Mouse (Mus musculus): Measurements from ENCODE around the gene Dctn2.

The Dctn2 gene

DNA sequence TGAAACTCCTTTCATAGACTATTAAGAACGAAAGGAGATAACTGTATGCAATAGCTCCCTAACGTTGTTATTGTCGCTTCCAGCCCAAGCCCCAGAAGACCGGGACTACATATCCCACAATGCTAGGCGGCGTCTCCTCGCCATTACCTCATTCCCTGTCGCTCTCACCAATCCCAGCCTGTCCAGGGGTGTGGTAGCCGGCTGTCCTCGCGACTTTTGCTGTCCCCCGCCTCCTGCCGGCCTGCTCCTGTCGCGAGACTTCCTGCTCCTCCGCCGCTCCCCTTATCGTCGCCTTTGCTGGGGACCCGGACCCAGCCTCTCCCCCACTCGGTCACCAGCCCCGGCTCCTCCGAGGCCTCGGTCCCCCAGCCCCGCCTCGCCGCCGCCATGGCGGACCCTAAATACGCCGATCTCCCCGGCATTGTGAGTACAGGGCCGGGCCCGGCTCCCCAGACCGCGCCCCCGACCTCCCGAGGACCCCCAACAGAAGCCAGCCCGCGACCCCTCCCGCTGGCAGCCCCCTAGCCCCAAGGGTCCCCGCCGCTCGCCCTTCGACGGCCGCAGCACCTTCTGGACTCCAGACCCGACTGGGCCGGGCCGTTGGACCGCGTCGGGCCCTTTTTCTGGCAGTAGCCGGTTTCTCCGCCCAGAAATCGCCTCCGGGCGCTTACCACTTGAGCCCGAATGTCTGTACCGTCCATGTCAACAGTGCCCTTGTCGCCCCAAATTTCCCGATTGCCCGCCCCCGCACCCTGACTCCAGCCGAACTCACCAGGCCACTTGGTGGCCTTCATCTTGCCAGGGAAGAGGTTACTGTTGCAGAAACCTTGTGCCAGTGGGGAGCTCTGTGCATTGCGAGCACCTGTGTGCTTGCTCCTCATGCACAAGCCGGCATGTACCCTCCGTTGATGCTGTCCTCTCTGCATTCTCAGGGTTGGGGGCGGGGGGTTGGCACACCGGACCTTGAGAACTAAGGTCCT, at the start of gene Dctn2:
Gene Dctn2, plus strand, starts transcription at position 257 of the 980 bp plus-strand sequence.
- no peak for DNase-seq (ENCODE audit: extremely low read depth, low read depth, low spot score)

DNA sequence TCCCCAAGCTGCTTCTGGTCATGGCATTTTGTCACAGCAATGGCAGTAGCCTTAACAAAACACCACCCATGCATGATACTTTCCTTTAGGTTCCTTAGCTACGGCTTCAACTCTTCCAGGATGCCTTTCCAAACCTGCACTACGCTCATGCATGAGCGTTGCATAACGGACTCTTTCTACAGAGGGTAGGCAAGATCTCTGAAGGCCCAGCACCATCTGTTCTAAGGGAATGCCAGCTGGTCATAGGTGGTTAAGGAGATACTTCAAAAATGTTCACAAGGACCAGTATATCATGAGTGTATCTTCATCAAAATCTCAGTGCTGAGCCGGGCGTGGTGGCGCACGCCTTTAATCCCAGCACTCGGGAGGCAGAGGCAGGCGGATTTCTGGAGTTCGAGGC, 49.7 kb upstream of the Dctn2 start:
- DNase-seq (ENCODE audit: extremely low read depth, low read depth, low spot score), result no peak

DNA sequence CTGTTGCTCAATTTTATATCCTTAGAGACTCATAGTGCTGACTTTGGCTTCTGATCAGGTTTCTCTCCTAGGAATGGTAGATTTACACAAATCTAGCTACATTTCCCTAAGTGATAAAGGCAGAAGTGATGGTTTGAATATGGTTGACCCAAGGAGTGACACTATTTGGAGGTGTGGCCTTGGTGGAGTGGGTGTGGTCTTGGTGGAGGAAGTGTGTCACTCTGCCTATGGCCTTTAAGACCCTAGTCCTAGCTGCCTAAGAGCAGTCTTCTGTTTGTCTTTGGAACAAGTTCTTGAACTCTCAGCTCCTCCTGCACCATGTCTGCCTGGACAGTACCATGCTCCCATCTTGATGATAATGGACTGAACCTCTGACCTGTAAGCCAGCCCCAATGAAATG, 49.0 kb upstream of the Dctn2 start:
- DNase-seq (ENCODE audit: extremely low read depth, low read depth, low spot score), result no peak

DNA sequence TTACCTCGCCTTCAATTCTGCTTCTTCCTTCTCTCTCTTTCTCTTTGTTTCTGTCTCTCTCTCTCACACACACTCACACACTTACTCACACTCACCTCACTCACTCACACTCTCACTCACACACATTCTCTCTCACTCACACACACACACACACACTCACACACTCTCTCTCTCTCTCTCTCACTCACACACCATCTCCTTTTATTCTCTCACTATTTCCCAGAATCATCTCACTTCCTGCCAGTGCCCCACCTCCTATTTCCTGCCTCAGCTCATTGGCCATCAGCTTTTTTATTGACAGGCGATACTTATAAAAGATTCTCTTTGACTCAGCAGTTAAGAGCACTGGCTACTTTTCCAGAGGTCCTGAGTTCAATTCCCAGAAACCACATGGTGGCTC, 47.8 kb upstream of the Dctn2 start:
- DNase-seq (ENCODE audit: extremely low read depth, low read depth, low spot score), result no peak

DNA sequence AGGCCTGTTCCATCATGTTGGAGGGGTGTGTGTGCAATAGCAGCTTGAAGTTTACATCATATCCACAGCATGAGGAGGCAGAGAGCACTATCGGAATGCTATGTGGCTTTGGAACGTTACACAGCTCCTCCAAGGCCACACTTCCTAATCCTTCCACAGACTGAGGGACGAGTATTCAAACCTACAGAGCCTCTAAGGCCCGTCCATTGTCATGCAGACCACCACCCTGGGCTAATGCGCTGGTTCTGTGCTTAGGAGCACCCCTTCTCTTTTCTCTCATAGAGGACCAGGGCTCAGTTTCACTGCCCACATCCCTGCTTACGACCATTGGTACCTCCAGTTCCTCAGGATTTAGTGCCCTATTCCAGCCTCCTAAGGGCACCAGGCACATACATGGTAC, 41.0 kb upstream of the Dctn2 start:
- no peak for DNase-seq (ENCODE audit: extremely low read depth, low read depth, low spot score)

DNA sequence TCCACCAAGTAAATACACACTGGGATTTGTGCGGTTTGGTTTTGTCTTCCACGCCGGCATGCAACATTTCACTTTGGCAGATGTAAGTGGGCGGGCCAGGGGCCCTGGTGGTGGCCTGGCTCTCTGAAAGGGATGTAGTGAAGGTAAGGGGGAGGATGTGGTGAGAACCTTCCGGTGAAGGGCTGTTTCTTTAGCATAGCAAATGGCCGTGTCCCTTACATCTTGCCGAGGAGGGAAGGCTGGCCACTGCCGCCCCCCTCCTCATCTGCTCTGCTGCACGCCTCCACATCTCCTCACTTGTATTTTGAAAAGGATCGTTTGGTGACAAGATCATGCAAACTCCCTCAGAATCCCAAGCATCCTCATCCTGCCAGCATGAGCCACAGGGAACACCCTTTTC, 40.4 kb upstream of the Dctn2 start:
- DNase-seq (ENCODE audit: extremely low read depth, low read depth, low spot score), result no peak

DNA sequence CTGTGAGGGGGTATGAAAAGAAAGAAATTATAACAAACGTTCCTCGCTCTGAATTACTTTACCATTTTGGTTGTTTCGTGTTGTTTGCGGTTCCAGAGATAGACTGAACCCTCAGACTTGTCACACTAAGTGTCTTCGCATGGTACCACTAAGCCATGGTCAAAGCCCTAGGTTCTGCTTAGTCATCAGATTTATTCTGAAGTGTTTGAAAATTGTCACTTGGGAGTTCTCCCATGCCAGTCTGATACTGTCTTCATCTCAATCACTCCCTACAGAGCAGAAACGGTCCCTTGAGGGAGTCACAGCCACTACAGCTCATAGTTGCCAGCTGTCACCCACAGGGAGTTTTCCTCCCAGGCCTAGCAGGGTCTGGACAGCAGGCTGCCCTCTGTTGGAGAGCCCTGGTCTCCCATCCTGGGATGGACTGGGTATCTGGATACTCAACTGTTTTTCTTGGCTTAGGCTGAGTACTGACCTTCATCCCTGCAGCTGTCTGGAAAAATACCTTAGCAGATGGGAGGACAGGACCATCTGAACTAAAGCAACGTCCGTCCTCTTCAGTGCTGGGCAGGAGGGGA, 39.8 kb upstream of the Dctn2 start:
- no peak for DNase-seq (ENCODE audit: extremely low read depth, low read depth, low spot score)

DNA sequence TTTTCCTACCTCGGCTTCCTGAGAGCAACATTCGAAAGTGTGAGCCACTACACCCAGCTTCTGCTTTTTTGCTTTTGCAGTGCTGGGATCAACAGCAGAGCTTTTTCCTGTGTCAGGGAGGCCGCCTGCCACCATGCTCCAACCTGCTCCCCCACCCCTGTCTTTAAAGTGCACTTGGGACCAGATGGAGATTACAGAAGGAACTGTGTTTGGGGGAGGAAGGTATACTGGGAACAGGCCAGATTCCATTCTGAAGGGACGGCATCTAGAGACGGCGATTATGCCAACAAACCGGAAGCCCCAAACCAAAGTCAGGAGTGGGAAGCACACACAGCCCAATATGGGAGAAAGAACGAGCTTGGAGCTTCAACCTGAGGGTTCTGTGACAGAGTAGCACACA, 39.0 kb upstream of the Dctn2 start:
- no peak for DNase-seq (ENCODE audit: extremely low read depth, low read depth, low spot score)

DNA sequence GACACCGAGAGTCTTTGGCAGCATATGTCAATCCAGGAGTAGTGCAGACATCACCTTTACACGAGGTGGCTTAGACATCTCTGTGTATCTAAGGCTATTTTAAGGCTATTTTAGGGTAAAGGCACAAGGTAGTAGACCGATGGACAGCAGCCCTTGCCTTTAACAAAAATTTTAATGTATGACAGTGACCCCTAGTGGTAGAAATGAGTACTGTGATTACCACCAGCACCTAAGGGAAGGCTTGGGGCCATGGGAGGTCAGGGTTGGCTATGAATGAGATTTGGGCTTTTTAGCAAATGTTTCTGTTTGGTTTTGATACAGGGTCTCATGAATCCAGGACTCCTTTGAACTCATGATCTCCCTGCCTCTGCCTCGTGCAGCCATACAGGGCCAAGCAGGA, 37.3 kb upstream of the Dctn2 start:
- DNase-seq (ENCODE audit: extremely low read depth, low read depth, low spot score), result no peak

DNA sequence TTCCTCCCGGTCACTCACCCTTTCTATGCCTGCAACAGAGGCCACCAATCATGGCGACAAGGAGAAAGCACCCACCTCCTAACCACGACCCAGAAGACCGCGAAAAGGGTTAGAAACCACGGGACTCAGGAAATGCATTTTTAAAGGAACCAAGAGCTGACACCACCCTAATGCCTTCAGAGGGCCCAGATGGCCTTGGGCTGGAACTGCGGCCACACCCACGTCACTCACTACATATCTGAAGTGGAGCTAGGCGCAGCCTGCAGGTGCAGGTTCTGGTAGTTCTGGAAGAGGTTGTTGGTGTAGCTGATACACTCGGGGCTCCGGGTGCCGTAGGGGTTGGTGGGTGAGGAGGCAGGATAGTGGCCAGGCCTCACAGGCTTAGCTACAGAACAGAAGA, 35.5 kb upstream of the Dctn2 start:
- DNase-seq (ENCODE audit: extremely low read depth, low read depth, low spot score), result no peak

DNA sequence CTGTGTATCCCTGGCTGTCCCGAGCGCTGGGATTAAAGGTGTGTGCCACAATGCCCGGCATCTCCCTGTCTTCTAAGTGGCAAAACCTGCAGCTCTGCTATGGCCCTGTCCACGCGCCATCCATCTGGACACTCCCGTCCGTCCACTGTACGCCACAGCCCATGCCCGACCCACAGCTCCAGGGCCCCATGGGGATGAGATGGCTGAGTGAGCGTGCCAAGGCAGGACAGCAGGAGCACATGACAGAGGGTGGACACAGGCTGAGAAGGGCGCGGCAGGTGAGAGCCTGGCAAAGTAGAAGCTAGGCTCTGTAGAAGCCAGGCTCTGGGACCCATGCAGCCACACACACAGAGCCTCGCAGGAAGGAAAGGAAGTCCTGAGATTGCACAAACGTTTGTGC, 34.4 kb upstream of the Dctn2 start:
- DNase-seq (ENCODE audit: extremely low read depth, low read depth, low spot score), result no peak

DNA sequence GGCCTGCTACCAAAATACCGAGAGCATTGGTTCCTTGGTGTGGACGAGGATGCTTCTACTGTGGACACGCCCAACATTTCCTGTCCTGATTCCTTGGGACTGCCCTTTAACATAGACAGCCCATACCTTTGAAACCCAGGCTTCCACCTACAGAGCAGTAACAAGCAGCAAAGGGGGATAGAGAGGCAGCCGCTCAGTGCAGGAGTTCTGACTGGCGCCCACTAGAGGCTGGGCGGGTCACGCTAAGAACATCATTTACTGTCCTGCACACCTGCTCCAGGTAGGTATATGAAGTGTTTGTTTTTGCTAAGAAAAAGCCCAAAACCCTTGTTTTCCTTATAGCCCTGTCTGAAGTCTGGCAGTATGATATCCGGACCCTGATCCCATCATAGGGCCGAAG, 33.0 kb upstream of the Dctn2 start:
- DNase-seq (ENCODE audit: extremely low read depth, low read depth, low spot score), result no peak

DNA sequence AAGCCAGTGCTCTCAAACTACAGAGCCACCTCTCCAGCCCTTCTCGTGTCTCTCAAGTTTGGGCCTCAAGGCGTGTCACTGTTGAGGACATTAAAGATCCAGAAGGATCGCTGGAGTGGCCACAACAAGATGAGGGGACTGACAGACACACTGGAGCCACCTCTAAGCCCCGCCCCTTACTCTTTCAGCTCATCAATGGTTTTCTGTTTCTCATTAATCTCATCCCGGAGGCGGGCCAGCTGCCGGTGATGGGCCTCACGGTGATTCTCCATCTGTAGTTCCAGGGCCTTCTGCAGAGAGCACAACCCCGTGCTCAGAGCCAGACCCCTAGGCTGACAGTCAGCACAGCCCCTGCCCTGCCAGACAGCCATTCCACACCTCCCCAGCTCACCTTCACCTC, 29.6 kb upstream of the Dctn2 start:
- DNase-seq (ENCODE audit: extremely low read depth, low read depth, low spot score), result no peak

DNA sequence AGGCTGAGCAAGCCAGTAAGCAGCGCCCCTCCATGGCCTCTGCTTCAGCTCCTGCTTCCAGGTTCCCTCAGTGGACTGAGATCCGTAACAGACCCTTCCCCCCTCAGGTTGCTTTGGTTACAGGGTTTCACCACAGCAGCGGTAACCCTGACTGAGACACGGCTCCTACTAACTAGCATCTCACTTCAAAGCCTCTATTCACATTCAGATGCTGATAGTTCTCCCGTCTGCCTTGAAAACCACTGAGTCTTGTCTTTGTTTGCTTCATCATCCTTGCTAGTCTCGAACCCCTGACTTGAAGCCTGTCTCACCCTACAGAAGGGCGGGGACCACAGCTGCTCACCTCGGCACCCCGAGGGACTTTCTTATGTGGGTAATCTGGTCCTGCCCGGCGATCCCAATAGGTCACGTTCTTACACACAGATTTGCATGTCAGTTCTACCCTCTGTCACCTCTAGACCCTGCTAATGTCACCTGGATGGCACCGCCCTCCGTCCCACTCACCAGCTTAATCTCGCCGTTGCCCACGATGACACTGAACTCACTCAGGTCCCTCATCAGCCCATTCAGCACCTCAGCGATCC, 27.8 kb upstream of the Dctn2 start:
- DNase-seq (ENCODE audit: extremely low read depth, low read depth, low spot score), result no peak

DNA sequence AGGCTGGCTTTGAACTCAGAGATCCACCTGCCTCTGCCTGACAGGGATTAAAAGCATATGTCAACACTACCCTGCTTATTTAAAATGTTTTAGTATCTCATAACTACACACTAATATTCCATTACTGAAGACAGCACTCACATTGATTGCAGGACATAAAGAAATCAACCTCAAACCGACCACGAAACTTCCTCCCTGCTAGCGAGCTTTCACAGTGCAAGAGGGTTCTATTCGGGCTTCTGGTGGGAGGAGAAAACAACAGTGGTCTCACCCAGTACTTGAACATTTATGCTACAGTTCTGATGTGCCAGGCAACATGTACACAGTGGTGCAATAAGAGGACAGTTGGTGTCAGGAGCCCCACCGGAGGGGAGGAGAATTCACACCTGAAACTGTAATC, 15.4 kb upstream of the Dctn2 start:
- no peak for DNase-seq (ENCODE audit: extremely low read depth, low read depth, low spot score)

DNA sequence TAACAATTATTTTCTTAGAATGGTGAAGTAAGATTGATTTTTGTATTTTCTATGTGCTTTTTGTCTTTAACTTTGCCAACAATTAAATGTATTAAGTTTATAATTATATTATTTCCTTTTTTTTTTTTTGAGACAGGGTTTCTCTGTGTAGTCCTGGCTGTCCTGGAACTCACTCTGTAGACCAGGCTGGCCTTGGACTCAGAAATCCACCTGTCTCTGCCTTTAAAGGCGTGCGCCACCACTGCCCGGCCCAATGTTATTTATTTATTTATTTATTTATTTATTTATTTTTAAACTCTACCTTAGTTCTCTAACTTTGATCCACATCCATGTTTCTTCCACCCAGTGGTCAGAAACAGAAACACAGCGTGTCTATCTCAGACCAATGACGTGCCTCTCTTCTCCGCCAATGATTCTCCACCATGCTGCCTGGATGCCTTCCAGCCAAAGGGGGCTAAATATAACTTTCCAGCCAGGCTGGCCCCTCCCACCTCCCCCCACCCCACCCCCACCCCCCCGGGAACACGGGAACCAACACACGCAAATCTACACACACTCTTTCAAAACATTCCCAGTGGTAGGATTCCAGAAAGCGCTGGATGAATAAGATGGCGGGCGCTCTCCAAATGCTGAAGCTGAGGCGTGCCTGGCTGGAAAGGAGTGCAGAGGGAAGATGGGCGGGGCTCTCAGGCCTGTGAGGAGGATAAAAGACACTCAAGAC, 10.4 kb upstream of the Dctn2 start:
- DNase-seq (ENCODE audit: extremely low read depth, low read depth, low spot score), result no peak

DNA sequence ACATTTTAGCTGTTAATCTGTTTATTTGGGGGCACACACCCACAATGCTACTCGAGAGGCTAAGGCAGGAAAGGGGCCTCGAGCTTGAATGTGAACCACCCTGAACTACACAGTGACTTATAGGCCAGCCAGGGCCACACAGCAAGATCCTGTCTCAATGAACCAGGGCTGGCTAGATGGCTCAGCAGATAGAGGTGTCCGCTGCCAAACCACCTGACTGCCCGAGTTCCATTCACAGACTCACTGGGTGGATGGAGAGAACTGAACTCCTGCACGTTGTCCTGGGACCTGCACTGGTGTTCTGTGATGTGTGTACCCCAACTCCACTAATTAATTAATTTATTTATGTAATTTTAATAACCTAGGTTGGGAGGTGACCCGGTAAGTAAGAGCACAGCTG, 8.4 kb upstream of the Dctn2 start:
- DNase-seq (ENCODE audit: extremely low read depth, low read depth, low spot score), result no peak

DNA sequence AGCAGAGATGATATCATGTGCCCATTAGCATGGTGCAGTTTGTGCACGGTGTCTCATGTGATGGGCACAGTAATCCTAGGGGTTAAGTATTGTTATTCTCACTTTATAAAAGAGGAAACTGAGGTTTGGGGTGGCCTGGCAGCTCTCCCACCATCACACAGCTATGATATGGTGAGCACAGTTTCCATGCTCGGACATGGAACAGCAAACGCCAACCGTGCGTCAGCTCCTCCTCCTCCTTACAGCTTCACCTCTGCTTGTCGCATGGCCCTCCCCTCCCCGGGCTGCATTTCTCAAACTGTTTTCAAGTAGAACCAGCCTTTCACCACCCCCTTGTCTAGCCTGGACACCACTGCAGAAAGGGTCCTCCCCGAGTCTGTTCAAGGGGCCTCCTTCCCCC, 7.7 kb upstream of the Dctn2 start:
- no peak for DNase-seq (ENCODE audit: extremely low read depth, low read depth, low spot score)

DNA sequence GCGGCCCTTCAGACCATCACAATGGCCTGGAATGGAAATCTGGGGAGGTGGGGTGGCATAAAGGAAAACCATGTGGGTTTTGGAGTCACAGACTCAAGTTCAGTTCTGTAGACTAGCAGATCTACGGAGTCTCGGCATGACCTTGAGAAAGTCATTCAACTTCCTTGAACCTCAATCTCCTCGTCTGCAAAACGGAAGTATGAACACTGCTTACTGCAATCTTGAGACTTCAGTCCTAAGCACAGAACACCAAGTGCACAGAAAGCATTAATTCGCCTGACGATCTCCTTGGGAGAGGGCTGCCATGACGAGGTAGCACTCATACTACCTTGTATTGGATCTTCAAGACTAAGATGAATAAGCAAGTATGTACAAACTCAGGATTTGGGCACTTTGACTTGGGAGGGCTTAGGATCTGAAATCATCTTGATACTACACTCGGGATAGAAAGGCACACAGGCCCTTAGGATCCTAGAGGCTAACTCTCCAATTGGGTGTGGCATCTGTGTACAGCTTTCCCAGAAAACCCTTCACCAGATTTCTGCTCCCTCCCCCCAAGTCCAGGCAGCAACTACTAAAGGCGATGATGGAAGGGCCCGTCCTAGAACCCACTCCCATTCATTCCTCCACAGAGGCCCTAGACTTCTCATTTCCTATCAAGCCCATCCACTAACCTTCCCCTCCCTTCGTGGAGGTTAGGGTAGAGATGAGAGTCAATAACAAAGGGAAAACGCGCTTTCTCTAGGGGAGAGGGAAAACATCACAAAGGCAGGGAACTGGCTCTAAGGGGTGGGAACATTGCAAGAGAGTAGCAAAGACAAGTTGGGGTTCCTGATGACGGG, 4.2 kb upstream of the Dctn2 start:
- no peak for DNase-seq (ENCODE audit: extremely low read depth, low read depth, low spot score)

DNA sequence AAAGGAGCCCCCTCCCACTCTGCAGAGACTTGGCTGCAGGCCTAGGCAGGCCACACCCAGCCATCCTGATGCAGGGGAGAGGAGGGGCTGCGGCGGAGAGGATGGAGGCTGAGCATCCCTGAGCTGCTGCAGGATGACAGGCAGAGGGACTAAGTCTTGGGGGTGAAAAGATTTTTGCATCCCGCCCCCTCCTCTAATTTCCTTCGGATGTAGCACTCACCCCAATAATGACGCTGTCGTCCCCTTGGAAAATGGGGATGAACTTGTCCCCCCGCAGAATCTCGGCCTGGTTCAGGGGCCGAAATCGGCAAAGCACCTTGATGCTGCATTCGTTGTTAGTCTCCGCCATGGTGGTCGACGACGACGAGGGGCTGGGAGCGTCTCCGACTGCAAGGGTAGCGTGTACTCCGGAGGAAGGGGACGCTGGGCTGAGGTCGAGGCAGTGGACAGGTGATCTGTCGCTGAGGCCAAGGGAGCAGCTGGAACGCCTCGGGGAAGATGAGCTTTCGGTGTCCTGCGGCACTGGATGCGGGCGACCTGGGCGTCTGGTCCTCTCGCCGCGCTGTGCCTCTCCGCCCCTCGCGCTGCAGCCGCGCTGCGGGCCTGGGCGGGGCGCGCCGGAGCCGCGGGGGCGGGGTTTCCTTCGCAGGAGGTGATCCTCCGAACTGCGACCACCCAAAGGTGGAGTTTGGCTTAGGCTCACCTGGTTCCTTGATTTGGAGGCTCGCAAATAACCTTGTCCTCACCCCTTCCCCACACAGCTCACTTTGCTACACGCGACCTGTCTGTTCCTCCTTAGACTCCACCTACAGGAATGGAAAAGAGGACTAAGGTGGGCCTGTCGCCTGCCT, 3.4 kb upstream of the Dctn2 start, which contains the start of gene Kif5a:
Gene Kif5a, minus strand, starts transcription at position 801 of the 851 bp plus-strand sequence.
- DNase-seq (ENCODE audit: extremely low read depth, low read depth, low spot score), result no peak

All from fat pad, adult 2 months (tissue).